Mouse (Mus musculus) ES-E14 (cell line): ENCODE results near the gene Lama4.

Source experiments
- CHD2 ChIP-seq: IDR thresholded peaks from 2 replicates; pipeline ENCODE4 v1.6.1; 2014; ENCODE audit warnings: mild to moderate bottlenecking, low read depth, low read length, inconsistent platforms
- HCFC1 ChIP-seq: IDR thresholded peaks from 2 replicates; pipeline ENCODE4 v1.6.1; 2012; ENCODE audit warnings: low read length, inconsistent platforms, borderline replicate concordance; ENCODE audit not compliant: insufficient read depth
- ZNF384 ChIP-seq: IDR thresholded peaks from 2 replicates; pipeline ENCODE4 v1.6.1; 2012; ENCODE audit warnings: low read depth, low read length, inconsistent platforms

DNA sequence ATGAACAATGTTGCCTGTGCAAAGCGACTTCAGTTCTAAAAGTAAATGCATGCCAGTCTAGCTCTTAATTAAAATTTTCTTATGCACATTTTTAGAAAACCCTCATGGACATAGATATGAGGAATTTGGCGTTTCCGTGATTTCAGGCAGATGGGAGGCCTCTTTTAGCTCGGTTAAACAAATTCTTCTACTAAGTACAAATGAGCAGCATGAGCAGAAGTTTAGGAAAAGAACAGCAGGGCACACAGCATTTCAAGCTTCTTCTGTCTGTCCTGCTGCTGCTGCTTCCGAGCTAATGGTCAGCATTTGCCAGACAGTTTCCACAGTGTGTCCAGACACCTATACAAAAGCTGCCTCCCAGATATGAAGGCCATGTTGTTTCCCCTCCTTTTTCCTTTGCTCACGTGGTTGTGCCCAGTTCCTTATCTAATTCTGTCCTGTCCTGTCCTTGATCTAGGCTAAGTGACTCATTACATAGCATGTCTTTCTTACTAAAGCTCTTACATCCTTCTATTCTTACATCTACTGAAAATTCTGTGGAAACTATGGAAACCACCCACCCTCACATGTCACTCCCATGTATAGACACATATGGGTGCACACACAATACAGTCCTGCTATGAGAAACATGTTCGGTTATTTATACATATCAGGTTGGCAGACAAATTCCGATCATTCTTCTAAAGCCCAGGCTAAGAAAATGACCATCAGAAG, 84.4 kb downstream of the Lama4 start:
- TF ChIP-seq CHD2 (no peak), HCFC1 (no peak), ZNF384 (no peak)
